Mouse (Mus musculus): ENCODE measurements around the gene AC134908.4. TPM values are rescaled to one million over a fixed set of nuclear protein-coding genes. Genes with fewer than 3 reads are reported as not detected.

AC134908.4 gene
- 1.8 TPM in 1 of 2 replicates, not detected in the other for polyA plus RNA-seq (2015; fragmentation: Nextera tagmentation; extraction: Ambion mirVana)

- H3K4me1 ChIP-seq: peaks cover 67% of the 10 kb centered on the region
- no peaks in the 10 kb centered on the region for H3K9me3 ChIP-seq (replicated peaks)
These were observed at the start of gene AC134908.4 for GRCm38 (mm10) chr17:25795609-25796092. Gene AC134908.4, minus strand, starts transcription at chr17:25795659.

GRCm38 (mm10) chr17:25844396-25844901 is 49.0 kb upstream of the AC134908.4 start, which contains the start of gene Rhot2:
Gene Rhot2, minus strand, starts transcription at chr17:25844851.
- Histone ChIP-seq H3K9ac (peak within 1 kb of the TSS; percentile 74), H3K4me3 (peak within 1 kb of the TSS; percentile 73), H3K4me1 (peaks cover 17% of the 10 kb centered on the region), H3K9me3 (replicated peaks) (no peaks in the 10 kb centered on the region), H3K27me3 (no peaks in the 10 kb centered on the region), H3K36me3 (ENCODE audit: poor library complexity, severe bottlenecking) (peaks cover 66% of the 10 kb centered on the region), H3K4me2 (peak within 1 kb of the TSS; percentile 96), H3K27ac (peak within 1 kb of the TSS; percentile 66)
- peak; percentile 96 for ATAC-seq
- 1% methylated on average over 21 of the region's 21 CpGs for WGBS

More at GRCm38 (mm10) chr17:25795609-25796092, at the start of gene AC134908.4:
- Histone ChIP-seq H3K36me3 (ENCODE audit: poor library complexity, severe bottlenecking) (0 out of 2 replicates have a peak, but pooled peaks cover under 1% of the 10 kb centered on the region), H3K27me3 (no peaks in the 10 kb centered on the region), H3K27ac (peak within 1 kb of the TSS; percentile 94), H3K4me2 (peak within 1 kb of the TSS; percentile 94), H3K4me3 (peak within 1 kb of the TSS; percentile 74), H3K9ac (peak within 1 kb of the TSS; percentile 75)
- 5% methylated on average over 6 of the region's 6 CpGs for WGBS
- no peak for ATAC-seq

- Histone ChIP-seq H3K27me3 (no peaks in the 10 kb centered on the region), H3K9ac (peak overlapping the region; percentile 74), H3K27ac (peak overlapping the region; percentile 66), H3K36me3 (ENCODE audit: poor library complexity, severe bottlenecking) (peaks cover 66% of the 10 kb centered on the region), H3K4me1 (peaks cover 17% of the 10 kb centered on the region), H3K9me3 (replicated peaks) (no peaks in the 10 kb centered on the region), H3K4me3 (peak overlapping the region; percentile 73), H3K4me2 (peak overlapping the region; percentile 96)
- WGBS: 4% methylated on average over 35 of the region's 38 CpGs
- no peak; the same call in none of the 2 replicates for ATAC-seq
These were observed 48.4 kb upstream of the AC134908.4 start for GRCm38 (mm10) chr17:25843636-25844395.

- H3K9ac ChIP-seq: peak overlapping the region; percentile 74
- no peak overlapping the region for H3K27ac ChIP-seq
- H3K4me3 ChIP-seq: peak overlapping the region; percentile 73
- no peaks in the 10 kb centered on the region for H3K9me3 ChIP-seq (replicated peaks)
- peaks cover 18% of the 10 kb centered on the region for H3K4me1 ChIP-seq
- H3K27me3 ChIP-seq: no peaks in the 10 kb centered on the region
- peak overlapping the region; percentile 96 for H3K4me2 ChIP-seq
- no peak for ATAC-seq
- 95% methylated on average over 4 of the region's 4 CpGs for WGBS
- H3K36me3 ChIP-seq (ENCODE audit: poor library complexity, severe bottlenecking): peaks cover 63% of the 10 kb centered on the region
These were observed 47.7 kb upstream of the AC134908.4 start for GRCm38 (mm10) chr17:25843122-25843521.

- WGBS: 82% methylated on average over 3 of the region's 3 CpGs
- 0 out of 2 replicates have a peak overlapping the region, but pooled peaks have one; percentile 8 for H3K9ac ChIP-seq
- H3K27ac ChIP-seq: no peak overlapping the region
- H3K9me3 ChIP-seq (replicated peaks): no peaks in the 10 kb centered on the region
- H3K4me2 ChIP-seq: no peak overlapping the region
- peaks cover 25% of the 10 kb centered on the region for H3K4me1 ChIP-seq
- H3K36me3 ChIP-seq (ENCODE audit: poor library complexity, severe bottlenecking): peaks cover 63% of the 10 kb centered on the region
- ATAC-seq: no peak
- no peak overlapping the region for H3K4me3 ChIP-seq
- no peaks in the 10 kb centered on the region for H3K27me3 ChIP-seq
These were observed 47.0 kb upstream of the AC134908.4 start for GRCm38 (mm10) chr17:25842509-25842908.

- H3K27ac ChIP-seq: no peak within 1 kb of the TSS
- peaks cover 59% of the 10 kb centered on the region for H3K36me3 ChIP-seq (ENCODE audit: poor library complexity, severe bottlenecking)
- no peaks in the 10 kb centered on the region for H3K9me3 ChIP-seq (replicated peaks)
- H3K9ac ChIP-seq: 0 out of 2 replicates have a peak within 1 kb of the TSS, but pooled peaks have one; percentile 8
- no peak for ATAC-seq
- H3K27me3 ChIP-seq: no peaks in the 10 kb centered on the region
- H3K4me2 ChIP-seq: no peak within 1 kb of the TSS
- H3K4me1 ChIP-seq: peaks cover 37% of the 10 kb centered on the region
- no peak within 1 kb of the TSS for H3K4me3 ChIP-seq
- WGBS: 96% methylated on average over 22 of the region's 22 CpGs
These were observed 45.8 kb upstream of the AC134908.4 start, which contains the start of gene Gm20683 for GRCm38 (mm10) chr17:25841117-25841880. Gene Gm20683, minus strand, starts transcription at chr17:25841763.

GRCm38 (mm10) chr17:25840519-25840918 is 45.1 kb upstream of the AC134908.4 start:
- no peak for ATAC-seq
- peaks cover 44% of the 10 kb centered on the region for H3K4me1 ChIP-seq
- H3K4me3 ChIP-seq: no peak overlapping the region
- H3K4me2 ChIP-seq: no peak overlapping the region
- no peak overlapping the region for H3K27ac ChIP-seq
- H3K9me3 ChIP-seq (replicated peaks): no peaks in the 10 kb centered on the region
- no peak overlapping the region for H3K9ac ChIP-seq
- no peaks in the 10 kb centered on the region for H3K27me3 ChIP-seq
- 93% methylated on average over 6 of the region's 6 CpGs for WGBS
- H3K36me3 ChIP-seq (ENCODE audit: poor library complexity, severe bottlenecking): peaks cover 56% of the 10 kb centered on the region

GRCm38 (mm10) chr17:25839455-25840235 is 44.2 kb upstream of the AC134908.4 start:
- H3K36me3 ChIP-seq (ENCODE audit: poor library complexity, severe bottlenecking): peaks cover 57% of the 10 kb centered on the region
- ATAC-seq: no peak
- no peaks in the 10 kb centered on the region for H3K27me3 ChIP-seq
- no peak overlapping the region for H3K9ac ChIP-seq
- H3K9me3 ChIP-seq (replicated peaks): no peaks in the 10 kb centered on the region
- H3K27ac ChIP-seq: no peak overlapping the region
- no peak overlapping the region for H3K4me2 ChIP-seq
- WGBS: 87% methylated on average over 14 of the region's 14 CpGs
- peaks cover 49% of the 10 kb centered on the region for H3K4me1 ChIP-seq
- no peak overlapping the region for H3K4me3 ChIP-seq

GRCm38 (mm10) chr17:25838904-25839303 is 43.4 kb upstream of the AC134908.4 start:
- peaks cover 57% of the 10 kb centered on the region for H3K36me3 ChIP-seq (ENCODE audit: poor library complexity, severe bottlenecking)
- H3K9ac ChIP-seq: no peak overlapping the region
- H3K27me3 ChIP-seq: no peaks in the 10 kb centered on the region
- no peak overlapping the region for H3K4me3 ChIP-seq
- peaks cover 54% of the 10 kb centered on the region for H3K4me1 ChIP-seq
- H3K27ac ChIP-seq: no peak overlapping the region
- no peak overlapping the region for H3K4me2 ChIP-seq
- 87% methylated on average over 4 of the region's 4 CpGs for WGBS
- no peak for ATAC-seq
- H3K9me3 ChIP-seq (replicated peaks): no peaks in the 10 kb centered on the region

- Histone ChIP-seq H3K9ac (peak overlapping the region; percentile 75), H3K27ac (peak overlapping the region; percentile 82), H3K4me1 (peaks cover 50% of the 10 kb centered on the region), H3K4me3 (peak overlapping the region; percentile 44; the same call in 1 of the 2 replicates), H3K4me2 (peak overlapping the region; percentile 79), H3K36me3 (ENCODE audit: poor library complexity, severe bottlenecking) (peaks cover 57% of the 10 kb centered on the region), H3K27me3 (no peaks in the 10 kb centered on the region), H3K9me3 (replicated peaks) (no peaks in the 10 kb centered on the region)
- WGBS: 27% methylated on average over 3 of the region's 3 CpGs
- no peak for ATAC-seq
These were observed 42.1 kb upstream of the AC134908.4 start for GRCm38 (mm10) chr17:25837533-25837932.

GRCm38 (mm10) chr17:25837076-25837410 is 41.6 kb upstream of the AC134908.4 start, which contains the start of gene Rhbdl1:
Gene Rhbdl1, minus strand, starts transcription at chr17:25837295.
- peak within 1 kb of the TSS; percentile 82 for H3K27ac ChIP-seq
- peak within 1 kb of the TSS; percentile 75 for H3K9ac ChIP-seq
- ATAC-seq: peak; percentile 29
- no peaks in the 10 kb centered on the region for H3K9me3 ChIP-seq (replicated peaks)
- peak within 1 kb of the TSS; percentile 79 for H3K4me2 ChIP-seq
- WGBS: under 1% methylated on average over 29 of the region's 29 CpGs
- peaks cover 51% of the 10 kb centered on the region for H3K4me1 ChIP-seq
- H3K4me3 ChIP-seq: peak within 1 kb of the TSS; percentile 44
- H3K36me3 ChIP-seq (ENCODE audit: poor library complexity, severe bottlenecking): peaks cover 52% of the 10 kb centered on the region
- H3K27me3 ChIP-seq: no peaks in the 10 kb centered on the region

All from forebrain, embryonic 13.5 days (tissue).